Mouse (Mus musculus): ENCODE data around the gene Sp1. TPM values are rescaled to one million over a fixed set of nuclear protein-coding genes. Genes with fewer than 3 reads are reported as not detected.

Sp1 gene
- polyA plus RNA-seq, 1 experiment from 2014 or later: 9.6 TPM

GRCm38 (mm10) chr15:102401278-102401677 is 4.7 kb upstream of the Sp1 start:
- H3K36me3 ChIP-seq: no peaks in the 10 kb centered on the region
- no peak overlapping the region for H3K4me3 ChIP-seq
- peaks cover 14% of the 10 kb centered on the region for H3K27me3 ChIP-seq
- no peak for ATAC-seq (ENCODE audit: low FRiP score, low read depth)
- H3K9ac ChIP-seq (replicated peaks): no peak overlapping the region
- no peak overlapping the region for H3K4me2 ChIP-seq (replicated peaks)
- WGBS: 81% methylated on average over 2 of the region's 2 CpGs
- peaks cover 17% of the 10 kb centered on the region for H3K4me1 ChIP-seq
- H3K9me3 ChIP-seq: no peaks in the 10 kb centered on the region
- H3K27ac ChIP-seq (replicated peaks): no peak overlapping the region

GRCm38 (mm10) chr15:102402210-102402609 is 3.7 kb upstream of the Sp1 start:
- no peaks in the 10 kb centered on the region for H3K9me3 ChIP-seq
- no peak for ATAC-seq (ENCODE audit: low FRiP score, low read depth)
- WGBS: 98% methylated on average over 3 of the region's 3 CpGs

GRCm38 (mm10) chr15:102404608-102405488 is 1.1 kb upstream of the Sp1 start:
- Histone ChIP-seq H3K27me3 (no peaks in the 10 kb centered on the region), H3K36me3 (peaks cover 19% of the 10 kb centered on the region), H3K27ac (replicated peaks) (peak overlapping the region; percentile 98), H3K4me3 (peak overlapping the region; percentile 53), H3K4me1 (peaks cover 27% of the 10 kb centered on the region), H3K9ac (replicated peaks) (peak overlapping the region; percentile 75), H3K9me3 (no peaks in the 10 kb centered on the region), H3K4me2 (replicated peaks) (peak overlapping the region; percentile 61)
- 18% methylated on average over 34 of the region's 34 CpGs for WGBS
- ATAC-seq (ENCODE audit: low FRiP score, low read depth): no peak

More at GRCm38 (mm10) chr15:102402210-102402609, 3.7 kb upstream of the Sp1 start:
- Histone ChIP-seq H3K4me2 (replicated peaks) (no peak overlapping the region), H3K4me3 (no peak overlapping the region), H3K9ac (replicated peaks) (no peak overlapping the region), H3K4me1 (peaks cover 19% of the 10 kb centered on the region), H3K27ac (replicated peaks) (no peak overlapping the region), H3K36me3 (no peaks in the 10 kb centered on the region), H3K27me3 (peaks cover 9% of the 10 kb centered on the region; the same call in 1 of the 2 replicates)

GRCm38 (mm10) chr15:102406196-102406911 is 411 bp downstream of the Sp1 start:
- peaks cover 37% of the 10 kb centered on the region for H3K4me1 ChIP-seq

GRCm38 (mm10) chr15:102406912-102407580 is 1.1 kb downstream of the Sp1 start:
- Histone ChIP-seq H3K27ac (replicated peaks) (peak overlapping the region; percentile 91), H3K27me3 (no peaks in the 10 kb centered on the region), H3K4me3 (peak overlapping the region; percentile 95), H3K4me2 (replicated peaks) (peak overlapping the region; percentile 55), H3K9me3 (no peaks in the 10 kb centered on the region), H3K9ac (replicated peaks) (peak overlapping the region; percentile 95), H3K4me1 (peaks cover 40% of the 10 kb centered on the region), H3K36me3 (peaks cover 38% of the 10 kb centered on the region)
- ATAC-seq (ENCODE audit: low FRiP score, low read depth): no peak
- WGBS: 23% methylated on average over 3 of the region's 3 CpGs

More at GRCm38 (mm10) chr15:102406196-102406911, 411 bp downstream of the Sp1 start:
- H3K27ac ChIP-seq (replicated peaks): peak overlapping the region; percentile 91
- WGBS: 1% methylated on average over 22 of the region's 69 CpGs
- H3K36me3 ChIP-seq: peaks cover 32% of the 10 kb centered on the region
- H3K4me2 ChIP-seq (replicated peaks): peak overlapping the region; percentile 55
- no peaks in the 10 kb centered on the region for H3K9me3 ChIP-seq
- ATAC-seq (ENCODE audit: low FRiP score, low read depth): no peak
- no peaks in the 10 kb centered on the region for H3K27me3 ChIP-seq
- H3K9ac ChIP-seq (replicated peaks): peak overlapping the region; percentile 95
- peak overlapping the region; percentile 95 for H3K4me3 ChIP-seq

- Histone ChIP-seq H3K36me3 (peaks cover 47% of the 10 kb centered on the region), H3K27me3 (no peaks in the 10 kb centered on the region), H3K4me2 (replicated peaks) (no peak overlapping the region), H3K9me3 (no peaks in the 10 kb centered on the region), H3K4me1 (peaks cover 40% of the 10 kb centered on the region), H3K4me3 (no peak overlapping the region), H3K9ac (replicated peaks) (no peak overlapping the region), H3K27ac (replicated peaks) (no peak overlapping the region)
- ATAC-seq (ENCODE audit: low FRiP score, low read depth): no peak
- 95% methylated on average over 10 of the region's 10 CpGs for WGBS
Measured at GRCm38 (mm10) chr15:102407681-102408557, 2.0 kb downstream of the Sp1 start.

- Histone ChIP-seq H3K4me3 (peak overlapping the region; percentile 13; the same call in 1 of the 2 replicates), H3K9me3 (no peaks in the 10 kb centered on the region), H3K27ac (replicated peaks) (no peak overlapping the region), H3K9ac (replicated peaks) (no peak overlapping the region), H3K27me3 (no peaks in the 10 kb centered on the region), H3K36me3 (peaks cover 54% of the 10 kb centered on the region), H3K4me1 (peaks cover 40% of the 10 kb centered on the region), H3K4me2 (replicated peaks) (peak overlapping the region; percentile 27)
- WGBS: 88% methylated on average over 2 of the region's 2 CpGs
- ATAC-seq (ENCODE audit: low FRiP score, low read depth): no peak
Measured at GRCm38 (mm10) chr15:102408558-102409130, 2.7 kb downstream of the Sp1 start.

- WGBS: 94% methylated on average over 3 of the region's 3 CpGs
- Histone ChIP-seq H3K27ac (replicated peaks) (no peak overlapping the region), H3K36me3 (peaks cover 59% of the 10 kb centered on the region), H3K9me3 (no peaks in the 10 kb centered on the region), H3K4me3 (peak overlapping the region; percentile 13), H3K27me3 (no peaks in the 10 kb centered on the region), H3K4me2 (replicated peaks) (peak overlapping the region; percentile 27), H3K4me1 (peaks cover 40% of the 10 kb centered on the region), H3K9ac (replicated peaks) (no peak overlapping the region)
- no peak for ATAC-seq (ENCODE audit: low FRiP score, low read depth)
Measured at GRCm38 (mm10) chr15:102409286-102409685, 3.3 kb downstream of the Sp1 start.

- H3K4me1 ChIP-seq: peaks cover 40% of the 10 kb centered on the region
- H3K4me2 ChIP-seq (replicated peaks): peak overlapping the region; percentile 21
- 95% methylated on average over 1 of the region's 1 CpGs for WGBS
- H3K27me3 ChIP-seq: no peaks in the 10 kb centered on the region
- H3K9me3 ChIP-seq: no peaks in the 10 kb centered on the region
- no peak overlapping the region for H3K27ac ChIP-seq (replicated peaks)
- no peak for ATAC-seq (ENCODE audit: low FRiP score, low read depth)
- peaks cover 64% of the 10 kb centered on the region for H3K36me3 ChIP-seq
- H3K9ac ChIP-seq (replicated peaks): no peak overlapping the region
- H3K4me3 ChIP-seq: no peak overlapping the region
Measured at GRCm38 (mm10) chr15:102411077-102411476, 5.1 kb downstream of the Sp1 start.

- H3K27me3 ChIP-seq: no peaks in the 10 kb centered on the region
Measured at GRCm38 (mm10) chr15:102413687-102414086, 7.7 kb downstream of the Sp1 start.

GRCm38 (mm10) chr15:102417524-102417923 is 11.6 kb downstream of the Sp1 start:
- H3K9ac ChIP-seq (replicated peaks): no peak overlapping the region
- no peaks in the 10 kb centered on the region for H3K4me1 ChIP-seq
- H3K27me3 ChIP-seq: no peaks in the 10 kb centered on the region
- no peak overlapping the region for H3K4me2 ChIP-seq (replicated peaks)
- no peaks in the 10 kb centered on the region for H3K9me3 ChIP-seq
- no peak for ATAC-seq (ENCODE audit: low FRiP score, low read depth)
- H3K27ac ChIP-seq (replicated peaks): no peak overlapping the region
- H3K4me3 ChIP-seq: no peak overlapping the region
- peaks cover 43% of the 10 kb centered on the region for H3K36me3 ChIP-seq
- WGBS: 95% methylated on average over 2 of the region's 2 CpGs

More at GRCm38 (mm10) chr15:102413687-102414086, 7.7 kb downstream of the Sp1 start:
- Histone ChIP-seq H3K9me3 (no peaks in the 10 kb centered on the region), H3K4me2 (replicated peaks) (no peak overlapping the region), H3K27ac (replicated peaks) (no peak overlapping the region), H3K4me3 (no peak overlapping the region), H3K36me3 (peaks cover 69% of the 10 kb centered on the region), H3K4me1 (peaks cover 28% of the 10 kb centered on the region), H3K9ac (replicated peaks) (no peak overlapping the region)
- no peak for ATAC-seq (ENCODE audit: low FRiP score, low read depth)
